Mouse (Mus musculus) kidney, adult 10 weeks (tissue): ENCODE measurements around the gene Trip12. TPM values are rescaled to one million over a fixed set of nuclear protein-coding genes. Genes with fewer than 3 reads are reported as not detected.

ENCODE experiments used
- polyA plus RNA-seq: library from polyadenylated mRNA; stranded (reverse); fragments of 350-450 nt; fragmentation: Illumina TruSeq; extraction: RNeasy Lipid Tissue Mini Kit (QIAGEN cat#74804); gene quantifications from one replicate; pipeline ENCODE4 v1.2.3, GENCODE M21; 2014; ENCODE audit warnings: low read depth, low replicate concordance

The Trip12 gene
- 228 TPM for polyA plus RNA-seq

GRCm38 (mm10) chr1:84840018-84840664 lies at the start of gene Trip12:
TSS of gene Trip12 (minus strand) at chr1:84840516.

DNA sequence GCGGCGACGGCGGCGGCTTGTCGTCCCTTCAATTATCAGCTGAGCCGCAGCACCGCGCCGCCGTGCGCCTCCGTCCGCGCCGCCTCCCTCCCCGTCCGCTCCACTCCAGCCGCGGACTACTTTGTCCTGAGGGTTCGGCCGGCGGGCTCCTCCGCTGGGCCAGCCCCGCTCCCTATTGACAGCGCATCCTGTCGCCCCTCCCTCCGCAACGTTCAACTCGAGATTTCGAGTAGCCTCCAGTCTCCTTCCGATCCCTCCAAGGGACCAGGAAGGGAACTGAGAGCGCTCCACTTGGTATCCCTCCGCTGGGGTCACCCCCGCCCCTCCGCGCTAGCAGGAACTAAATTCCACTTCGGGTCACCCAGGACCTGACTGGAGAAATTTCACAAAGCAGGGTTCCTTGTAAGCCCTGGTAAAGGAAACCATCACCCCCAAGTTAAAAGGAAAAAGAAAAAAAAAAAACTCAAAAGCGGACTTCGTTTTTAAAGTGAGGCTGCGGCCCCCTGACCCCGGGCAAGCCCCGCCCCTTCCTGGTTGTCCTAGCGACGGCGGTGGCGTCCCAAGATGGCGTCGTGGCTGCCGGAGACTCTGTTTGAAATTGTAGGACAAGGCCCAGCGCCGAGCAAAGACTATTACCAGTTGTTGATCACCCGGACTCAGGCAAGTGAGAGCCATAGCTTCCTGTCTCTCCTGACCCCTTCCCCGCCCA lies 853 bp downstream of the Trip12 start, which contains the start of gene Fbxo36:
TSS of gene Fbxo36 (plus strand) at position 533 of the 709 bp plus-strand sequence.

DNA sequence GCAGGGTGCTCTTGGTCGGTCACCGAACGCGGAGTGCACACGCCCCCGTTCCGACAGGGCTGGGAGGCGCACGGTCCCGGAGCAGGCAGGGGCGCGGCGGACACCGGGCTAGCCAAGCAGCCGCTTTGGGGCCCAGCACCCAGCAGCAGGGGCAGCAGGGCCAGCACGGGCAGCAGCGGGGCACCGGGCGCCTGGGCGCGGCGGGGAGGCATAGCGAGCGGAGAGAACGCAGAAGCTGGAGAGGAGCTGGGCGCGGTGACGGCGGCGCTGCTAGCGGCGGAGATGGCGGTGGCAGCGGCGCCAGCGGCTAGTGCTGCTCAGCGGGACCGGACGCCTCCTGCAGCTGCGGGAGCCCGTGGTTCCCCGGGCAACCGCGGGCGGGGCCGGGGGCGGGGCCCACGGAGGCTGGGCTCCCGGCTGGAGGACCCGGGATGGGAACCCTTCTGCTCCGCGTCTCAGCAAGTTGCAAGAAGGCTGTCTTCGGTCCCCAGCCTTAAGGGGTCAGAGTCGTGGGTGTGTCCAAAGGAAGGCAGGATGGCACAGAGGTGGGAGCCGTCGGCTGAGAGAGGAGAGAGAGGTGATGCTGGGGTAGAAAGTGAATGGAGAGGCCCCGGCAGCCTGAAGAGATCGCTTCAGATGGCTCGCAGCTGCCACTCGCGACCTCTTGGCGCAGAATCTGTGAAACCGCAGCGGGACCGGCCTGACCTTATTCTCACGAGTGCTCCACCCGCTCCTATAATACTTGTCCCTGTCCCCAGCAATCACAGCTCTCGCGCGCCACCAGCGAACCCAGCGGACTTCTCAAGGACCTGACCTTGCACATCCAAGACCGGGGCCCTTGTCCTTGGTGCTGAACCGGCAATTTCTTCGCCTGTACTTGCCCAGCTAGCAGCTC lies 144.6 kb downstream of the Trip12 start, which contains the start of gene Dner:
TSS of gene Dner (minus strand) at position 705 of the 895 bp plus-strand sequence.

Other genes with a start within 250 kb of the Trip12 start
- gene Dner, start 144.3 kb downstream of the Trip12 start, polyA plus RNA-seq: not detected
- 16.3 TPM for gene Fbxo36, start 675 bp downstream of the Trip12 start, polyA plus RNA-seq
- gene Slc16a14, start 94.6 kb upstream of the Trip12 start, polyA plus RNA-seq: 51.4 TPM